8 mouse cellular contexts compared by ENCODE assay signal in genomic region chr7:24082457-24083235, GRCm38 (mm10). TPM values are rescaled to one million over a fixed set of nuclear protein-coding genes. Genes with fewer than 3 reads are reported as not detected.
DNase-seq lines count a peak whose midpoint lies in the region; ATAC-seq lines count a peak whose summit lies in the region.

No protein-coding gene starts in this region.

- H3K27me3 ChIP-seq in lung, embryonic 16.5 days (ENCODE audit: control insufficient read depth, insufficient read depth, low read depth, low read length): no peaks in the 10 kb centered on the region
- H3K27me3 ChIP-seq in forebrain, embryonic 10.5 days (ENCODE audit: poor library complexity, severe bottlenecking): no peaks in the 10 kb centered on the region
- H3K27me3 ChIP-seq in midbrain, embryonic 15.5 days (replicated peaks): no peaks in the 10 kb centered on the region

- H3K36me3 ChIP-seq in lung, embryonic 16.5 days (ENCODE audit: control insufficient read depth, insufficient read depth, low read length): peaks cover 16% of the 10 kb centered on the region
- peaks cover 44% of the 10 kb centered on the region for H3K36me3 ChIP-seq in forebrain, embryonic 10.5 days (replicated peaks)
- peaks cover 11% of the 10 kb centered on the region for H3K36me3 ChIP-seq in midbrain, embryonic 15.5 days (replicated peaks)

- peak overlapping the region; percentile 93 for H3K27ac ChIP-seq in lung, embryonic 16.5 days (ENCODE audit: low read length)
- H3K27ac ChIP-seq in forebrain, embryonic 10.5 days: peak overlapping the region; percentile 87
- peak overlapping the region; percentile 79 for H3K27ac ChIP-seq in midbrain, embryonic 15.5 days

- 34% methylated on average over 15 of the region's 15 CpGs for WGBS in lung, embryonic 16.5 days
- 63% methylated on average over 15 of the region's 15 CpGs for WGBS in forebrain, embryonic 10.5 days
- 60% methylated on average over 15 of the region's 15 CpGs for WGBS in midbrain, embryonic 15.5 days

- peak overlapping the region; percentile 90 for H3K4me3 ChIP-seq in lung, embryonic 16.5 days (ENCODE audit: low read length)
- H3K4me3 ChIP-seq in forebrain, embryonic 10.5 days: peak overlapping the region; percentile 61
- peak overlapping the region; percentile 56 for H3K4me3 ChIP-seq in midbrain, embryonic 15.5 days

- H3K4me1 ChIP-seq in lung, embryonic 16.5 days (replicated peaks; ENCODE audit: control insufficient read depth, insufficient read depth, low read length): peaks cover 12% of the 10 kb centered on the region
- peaks cover 18% of the 10 kb centered on the region for H3K4me1 ChIP-seq in forebrain, embryonic 10.5 days
- peaks cover 23% of the 10 kb centered on the region for H3K4me1 ChIP-seq in midbrain, embryonic 15.5 days

- peak; percentile 35 to 64 for DNase-seq in adrenal gland, adult (ENCODE audit: inconsistent age in 2 of 2, low spot score in 1 of 2)
- no peak for DNase-seq in adrenal gland, postnatal 10 days
- no peak for DNase-seq in lung, postnatal 4 days
- DNase-seq in forebrain, embryonic 10.5 days (ENCODE audit: extremely low spot score, low spot score): no peak
- peak; percentile 64 to 79 for DNase-seq in left cerebral cortex, adult 8-10 months (ENCODE audit: low spot score in 2 of 2)
- no peak for DNase-seq in gastrocnemius, postnatal 36 days

- H3K4me2 ChIP-seq in lung, embryonic 16.5 days (ENCODE audit: low read depth, low read length): peak overlapping the region; percentile 77
- peak overlapping the region; percentile 70 for H3K4me2 ChIP-seq in midbrain, embryonic 15.5 days

- peak overlapping the region; percentile 87 for H3K9ac ChIP-seq in lung, embryonic 16.5 days (ENCODE audit: low read length)
- H3K9ac ChIP-seq in midbrain, embryonic 15.5 days: peak overlapping the region; percentile 55

- H3K9me3 ChIP-seq in lung, embryonic 16.5 days (ENCODE audit: control insufficient read depth, low read length): peaks cover 3% of the 10 kb centered on the region; the same call in 1 of the 2 replicates
- H3K9me3 ChIP-seq in forebrain, embryonic 10.5 days: peaks cover 53% of the 10 kb centered on the region
- H3K9me3 ChIP-seq in midbrain, embryonic 15.5 days: no peaks in the 10 kb centered on the region

- peak; percentile 13; the same call in 1 of the 2 replicates for ATAC-seq in lung, embryonic 16.5 days (ENCODE audit: low read depth)
- ATAC-seq in midbrain, embryonic 15.5 days (replicated peaks): peak; percentile 34

- intact Hi-C loops in gastrocnemius, postnatal 36 days (cut with DNase I): no loop called here

RNA-seq across cellular contexts. Expression of gene Zfp180, which starts 0.9 kb away (rescaled TPM):
- 10 to 100 TPM; 15.2 to 17.3 TPM for total RNA-seq in adrenal gland, postnatal 10 days (2021)
- 18.9 and 21.0 TPM in 2 replicates for polyA plus RNA-seq in lung, embryonic 16.5 days (2015; fragmentation: Nextera tagmentation; extraction: Ambion mirVana)
- polyA plus RNA-seq in forebrain, embryonic 10.5 days (2016; fragmentation: Nextera tagmentation; extraction: Ambion mirVana): 27.9 and 28.4 TPM in 2 replicates
- 10 to 100 TPM; 48.8 to 63.0 (median 52.7) TPM for total RNA-seq in left cerebral cortex, adult 8-10 months (2022)
- 40.1 and 44.1 TPM in 2 replicates for polyA plus RNA-seq in midbrain, embryonic 15.5 days (2015; fragmentation: Nextera tagmentation; extraction: Ambion mirVana)
- total RNA-seq in gastrocnemius, postnatal 36 days (2021): 10 to 100 TPM; 10.0 to 10.4 TPM

RNA-seq across cellular contexts. Expression of gene Zfp112, which starts 29.5 kb away (rescaled TPM):
- total RNA-seq in adrenal gland, postnatal 10 days (2021): 1 to 10 TPM; 2.3 to 4.8 TPM
- polyA plus RNA-seq in lung, embryonic 16.5 days (2015; fragmentation: Nextera tagmentation; extraction: Ambion mirVana): 5.3 and 6.0 TPM in 2 replicates
- 3.3 and 4.0 TPM in 2 replicates for polyA plus RNA-seq in forebrain, embryonic 10.5 days (2016; fragmentation: Nextera tagmentation; extraction: Ambion mirVana)
- 10 to 100 TPM; 11.7 to 12.4 (median 12.1) TPM for total RNA-seq in left cerebral cortex, adult 8-10 months (2022)
- polyA plus RNA-seq in midbrain, embryonic 15.5 days (2015; fragmentation: Nextera tagmentation; extraction: Ambion mirVana): 11.3 TPM in 2 replicates
- 1 to 10 TPM; 4.8 to 4.9 TPM for total RNA-seq in gastrocnemius, postnatal 36 days (2021)

RNA-seq across cellular contexts. Expression of gene Vmn1r183, which starts 29.6 kb away (rescaled TPM):
- total RNA-seq in adrenal gland, postnatal 10 days (2021): not detected
- not detected in 2 replicates for polyA plus RNA-seq in lung, embryonic 16.5 days (2015; fragmentation: Nextera tagmentation; extraction: Ambion mirVana)
- not detected in 2 replicates for polyA plus RNA-seq in forebrain, embryonic 10.5 days (2016; fragmentation: Nextera tagmentation; extraction: Ambion mirVana)
- total RNA-seq in left cerebral cortex, adult 8-10 months (2022): not detected
- 0.01 TPM in 1 of 2 replicates, not detected in the other for polyA plus RNA-seq in midbrain, embryonic 15.5 days (2015; fragmentation: Nextera tagmentation; extraction: Ambion mirVana)
- total RNA-seq in gastrocnemius, postnatal 36 days (2021): not detected

RNA-seq across cellular contexts. Expression of gene Zfp235, which starts 51.3 kb away (rescaled TPM):
- 1 to 10 TPM; 7.2 to 9.9 TPM for total RNA-seq in adrenal gland, postnatal 10 days (2021)
- 18.4 and 18.5 TPM in 2 replicates for polyA plus RNA-seq in lung, embryonic 16.5 days (2015; fragmentation: Nextera tagmentation; extraction: Ambion mirVana)
- polyA plus RNA-seq in forebrain, embryonic 10.5 days (2016; fragmentation: Nextera tagmentation; extraction: Ambion mirVana): 12.3 and 13.1 TPM in 2 replicates
- total RNA-seq in left cerebral cortex, adult 8-10 months (2022): 10 to 100 TPM; 19.7 to 23.1 (median 21.6) TPM
- polyA plus RNA-seq in midbrain, embryonic 15.5 days (2015; fragmentation: Nextera tagmentation; extraction: Ambion mirVana): 26.1 and 26.3 TPM in 2 replicates
- 1 to 10 TPM; 3.5 to 5.0 TPM for total RNA-seq in gastrocnemius, postnatal 36 days (2021)

Comparison
In these comparisons a context has a peak if more than half of its experiments do, and no peak if none do; other contexts are left out.
1. DNase-seq: peak in adrenal gland, adult (2 of 2) and left cerebral cortex, adult 8-10 months (2 of 2); none in adrenal gland, postnatal 10 days (single experiment), lung, postnatal 4 days (0 of 2), forebrain, embryonic 10.5 days (single experiment) and gastrocnemius, postnatal 36 days (0 of 2).
2. Peak in every context shown above with its lines, with median percentiles within 50 percentile points of each other: H3K27ac ChIP-seq and H3K4me3 ChIP-seq.